Mouse (Mus musculus) erythroblast, embryonic 14.5 days (primary cell): Measurements from ENCODE around the gene Golga7b.

Experiments used
- GATA1 ChIP-seq: IDR thresholded peaks from 2 replicates; pipeline ENCODE4 v1.6.1; 2012; ENCODE audit warnings: low read length, inconsistent platforms, mixed read lengths
- TAL1 ChIP-seq: IDR thresholded peaks from 3 replicates; pipeline ENCODE4 v1.6.1; 2012; ENCODE audit warnings: low read length, inconsistent platforms, mixed read lengths

DNA sequence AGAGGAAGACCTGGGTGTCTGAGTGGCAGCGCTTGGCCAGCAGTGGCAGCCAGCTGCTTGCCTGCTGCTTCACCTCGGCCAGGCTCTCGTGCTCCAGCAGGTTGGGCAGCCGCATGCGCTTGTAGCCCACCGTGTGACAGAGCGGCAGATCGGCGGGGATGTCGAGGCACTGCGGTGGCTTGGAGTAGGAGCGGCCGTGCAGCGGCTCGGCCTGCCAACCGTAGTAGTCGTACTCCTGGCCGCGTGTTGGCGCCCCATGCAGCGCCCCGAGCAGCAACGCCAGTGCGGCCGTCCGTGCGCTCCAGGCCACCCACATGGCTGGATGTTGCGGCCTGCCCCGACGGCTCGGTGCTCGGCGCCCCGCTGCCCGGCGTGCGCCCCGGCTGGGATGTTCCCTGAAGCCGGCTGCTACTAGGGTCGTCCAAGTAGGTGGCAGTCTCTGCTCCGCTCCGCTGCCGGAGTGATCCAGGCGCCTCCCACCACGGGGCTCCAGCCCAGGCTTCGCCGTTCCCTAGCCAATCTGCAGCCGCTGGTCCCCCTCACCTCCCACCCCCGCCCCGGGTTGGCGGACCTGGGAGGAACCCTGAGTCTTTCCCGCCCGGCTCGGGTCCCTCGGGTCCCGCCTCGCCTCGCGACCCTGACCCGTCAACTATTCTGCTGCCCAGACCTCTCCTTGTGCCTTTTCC is 45.5 kb upstream of the Golga7b start, which contains the start of gene Sfrp5:
- no peak for TF ChIP-seq GATA1
- TF ChIP-seq TAL1 = no peak
